Mouse (Mus musculus): Measurements from ENCODE around the gene Fkbp8. TPM values are rescaled to one million over a fixed set of nuclear protein-coding genes. Genes with fewer than 3 reads are reported as not detected.

The Fkbp8 gene
- total RNA-seq (2015) (74.6 and 90.4 TPM in 2 replicates), total RNA-seq (2017) (114 and 133 TPM in 2 replicates)

DNA sequence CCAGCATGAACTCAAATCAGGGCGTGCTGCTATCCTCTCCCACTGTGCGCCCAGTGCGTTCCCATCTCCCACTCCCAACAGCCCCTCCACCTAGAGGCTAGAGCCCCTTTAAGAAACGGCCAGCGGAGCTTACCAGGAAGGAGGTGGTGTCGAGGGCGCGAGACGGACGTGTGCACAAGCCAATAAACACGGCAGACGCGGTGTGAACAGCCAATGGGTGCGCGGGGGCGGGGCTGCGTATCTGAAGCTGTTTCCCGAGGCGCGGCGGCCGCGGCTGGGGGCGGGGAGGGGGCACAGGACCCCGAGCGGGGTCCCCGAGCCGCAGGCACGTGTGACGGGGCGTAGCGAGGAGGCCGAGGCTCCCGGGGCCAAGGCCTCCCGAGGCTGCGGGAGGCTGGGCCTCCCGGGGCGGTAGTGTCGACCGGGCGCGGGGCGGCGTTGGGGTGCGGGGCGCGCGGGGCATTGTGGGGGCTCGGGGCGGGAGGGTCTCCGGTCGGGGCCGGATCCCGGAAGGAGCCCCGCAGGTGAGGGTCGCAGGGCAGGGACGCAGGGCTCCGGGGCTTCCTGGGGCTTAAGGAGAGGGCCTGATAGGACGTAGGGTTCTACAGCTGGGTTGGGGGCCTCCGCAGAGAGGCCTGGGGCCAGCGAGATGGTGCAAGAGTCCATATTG lies at the start of gene Fkbp8, which contains the start of gene Kxd1:
TSS of gene Fkbp8 (plus strand) at position 213 of the 670 bp plus-strand sequence.
TSS of gene Kxd1 (minus strand) at position 445 of the 670 bp plus-strand sequence.
- peak; percentile 82 for ATAC-seq (replicated peaks; ENCODE audit: poor library complexity)

DNA sequence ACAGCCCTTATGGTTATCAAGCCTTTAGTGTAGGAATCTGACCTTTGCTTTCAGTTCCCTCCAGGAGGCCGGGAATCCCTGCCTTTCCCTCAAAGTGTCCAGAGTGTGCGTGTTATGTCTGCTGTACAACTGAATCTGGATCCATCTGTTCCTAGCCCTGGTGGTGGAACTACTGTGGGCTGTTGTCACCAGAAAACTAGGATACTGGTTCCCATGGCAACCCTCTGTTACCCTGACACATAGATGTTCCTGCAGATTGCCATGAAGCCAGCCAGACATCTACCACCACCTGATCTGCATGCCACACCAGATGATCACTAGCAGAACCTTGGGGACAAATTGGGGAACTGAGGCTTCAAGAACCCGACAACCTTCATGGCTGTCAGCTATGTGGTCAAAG lies 45.6 kb upstream of the Fkbp8 start:
- ATAC-seq (replicated peaks; ENCODE audit: poor library complexity): no peak

- ATAC-seq (replicated peaks; ENCODE audit: poor library complexity): no peak
Measured at GRCm38 (mm10) chr8:70482943-70483342, 44.6 kb upstream of the Fkbp8 start.

DNA sequence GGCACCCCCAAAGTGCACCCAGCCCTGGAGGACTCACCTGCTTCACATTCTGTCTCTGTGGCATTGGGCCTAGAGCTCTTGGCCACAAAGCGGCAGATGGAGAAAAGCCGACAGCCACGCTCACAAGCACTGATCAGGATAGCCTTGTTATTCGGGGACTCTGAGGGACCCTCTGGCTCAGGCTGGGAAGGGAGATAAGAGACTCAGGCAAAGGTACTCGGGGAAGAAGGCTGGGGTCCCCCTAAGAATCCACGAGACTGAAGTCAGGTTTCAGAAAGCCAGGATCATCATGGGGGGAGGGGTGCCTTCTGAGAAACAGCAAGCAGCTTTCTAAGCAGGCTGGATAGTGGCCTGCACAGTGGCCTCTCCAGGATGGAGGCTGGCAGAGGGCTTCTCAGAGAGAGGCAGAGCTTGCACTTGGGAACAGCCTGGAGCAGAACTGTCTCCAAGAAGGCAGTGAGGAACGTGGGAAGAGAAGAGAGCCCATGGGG lies 41.3 kb upstream of the Fkbp8 start:
- no peak for ATAC-seq (replicated peaks; ENCODE audit: poor library complexity)

- no peak for ATAC-seq (replicated peaks; ENCODE audit: poor library complexity)
Measured at GRCm38 (mm10) chr8:70486941-70487520, 40.5 kb upstream of the Fkbp8 start, which contains the start of gene Tmem59l. Tmem59l (minus strand) TSS chr8:70487358.

GRCm38 (mm10) chr8:70487993-70488796 lies 39.3 kb upstream of the Fkbp8 start:
- ATAC-seq (replicated peaks; ENCODE audit: poor library complexity): peak; percentile 29; the same call in 1 of the 2 replicates

DNA sequence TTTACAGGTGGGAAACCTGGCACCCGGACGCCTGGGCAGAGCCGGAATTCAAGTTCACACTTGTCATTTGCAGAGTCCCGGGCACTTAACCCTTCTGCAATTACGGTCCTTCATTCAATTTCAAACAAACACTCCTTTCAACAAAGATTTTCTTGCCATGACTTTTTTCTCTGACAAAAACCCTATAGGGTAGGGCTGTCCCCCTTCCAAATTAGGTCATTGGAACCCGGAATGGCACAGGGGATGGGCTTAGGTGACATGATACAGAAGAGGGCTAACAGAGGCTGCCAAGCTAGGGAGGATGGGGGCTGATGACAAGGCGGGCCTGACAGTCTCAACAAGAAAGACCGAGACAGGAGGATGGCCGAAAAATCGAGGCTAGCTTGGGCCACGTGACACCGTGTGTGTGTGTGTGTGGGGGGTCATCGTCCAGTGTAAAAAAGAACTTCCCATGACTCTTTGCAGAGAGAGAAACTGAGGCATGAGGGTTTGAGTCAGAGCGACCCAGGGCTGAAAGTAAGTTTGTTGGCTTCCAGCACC lies 38.5 kb upstream of the Fkbp8 start:
- no peak for ATAC-seq (replicated peaks; ENCODE audit: poor library complexity)

- ATAC-seq (replicated peaks; ENCODE audit: poor library complexity): no peak
Measured at GRCm38 (mm10) chr8:70489576-70489975, 37.9 kb upstream of the Fkbp8 start.

- ATAC-seq (replicated peaks; ENCODE audit: poor library complexity): no peak
Measured at GRCm38 (mm10) chr8:70490061-70490879, 37.3 kb upstream of the Fkbp8 start.

DNA sequence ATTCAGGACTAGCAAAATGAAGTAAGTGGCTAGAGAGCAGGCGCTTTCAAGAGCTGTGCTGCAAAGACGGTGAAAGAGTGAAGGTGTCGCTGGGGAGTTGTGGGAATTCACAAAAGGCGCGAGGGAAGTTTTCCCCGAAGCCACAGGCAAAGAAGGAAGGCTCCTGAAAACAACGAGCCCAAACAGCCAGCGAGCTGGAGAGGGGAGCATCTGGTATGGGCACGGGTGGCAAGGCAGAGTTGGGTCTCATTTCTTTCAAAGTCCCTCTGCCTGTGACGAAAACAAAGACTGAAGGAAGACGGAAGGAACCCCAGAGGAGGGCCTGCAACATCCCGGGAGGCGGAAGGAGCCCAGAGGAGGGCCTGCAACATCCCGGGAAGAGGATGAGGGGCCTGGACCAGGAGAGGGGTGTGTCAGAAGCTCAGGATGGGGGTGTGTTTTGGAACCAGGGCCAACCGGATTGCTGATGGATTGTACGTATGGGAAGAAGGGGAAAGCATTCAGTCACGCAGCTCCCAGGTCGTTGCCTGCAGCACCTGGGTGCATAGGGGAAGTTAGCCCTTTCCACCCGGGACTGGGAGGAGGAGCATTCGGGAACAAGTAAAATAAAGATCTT lies 36.5 kb upstream of the Fkbp8 start:
- no peak for ATAC-seq (replicated peaks; ENCODE audit: poor library complexity)

DNA sequence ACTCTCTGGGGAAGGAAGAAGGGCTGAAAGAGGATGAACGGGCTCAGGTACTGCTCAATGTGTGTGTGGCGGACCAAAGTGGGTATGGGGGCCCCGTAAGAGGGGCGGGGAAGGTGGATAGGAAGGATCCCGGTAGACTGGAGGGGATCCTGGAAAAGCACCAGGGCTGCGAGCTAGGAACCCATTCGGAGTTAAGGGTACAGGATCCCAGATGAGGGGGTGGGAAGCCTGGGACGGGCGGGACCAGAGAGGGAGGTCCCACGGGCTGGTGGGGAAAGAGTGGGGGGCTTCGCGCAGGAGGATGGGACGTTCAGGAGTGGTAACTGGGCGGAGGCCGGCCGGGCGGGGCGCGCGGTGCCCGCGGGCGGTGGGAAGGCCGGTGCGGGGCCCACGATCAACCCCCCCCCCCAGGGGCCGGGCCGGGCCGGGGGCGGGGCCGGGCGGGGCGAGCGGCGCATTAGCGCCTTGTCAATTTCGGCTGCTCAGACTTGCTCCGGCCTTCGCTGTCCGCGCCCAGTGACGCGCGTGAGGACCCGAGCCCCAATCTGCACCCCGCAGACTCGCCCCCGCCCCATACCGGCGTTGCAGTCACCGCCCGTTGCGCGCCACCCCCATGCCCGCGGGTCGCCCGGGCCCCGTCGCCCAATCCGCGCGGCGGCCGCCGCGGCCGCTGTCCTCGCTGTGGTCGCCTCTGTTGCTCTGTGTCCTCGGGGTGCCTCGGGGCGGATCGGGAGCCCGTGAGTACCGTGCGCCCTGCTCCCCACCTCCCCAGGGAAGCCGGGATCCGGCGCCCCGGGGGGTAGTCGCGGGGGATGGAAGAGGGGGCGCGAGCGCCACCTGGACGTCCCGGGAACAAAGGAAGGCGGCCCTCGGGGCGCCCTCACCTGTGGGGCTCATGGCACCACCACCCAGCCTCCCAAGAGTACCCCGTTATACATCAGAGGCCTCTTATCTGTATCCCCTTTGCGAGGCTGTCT lies 34.6 kb upstream of the Fkbp8 start, which contains the start of gene Crlf1:
TSS of gene Crlf1 (plus strand) at position 495 of the 977 bp plus-strand sequence.
- no peak for ATAC-seq (replicated peaks; ENCODE audit: poor library complexity)

DNA sequence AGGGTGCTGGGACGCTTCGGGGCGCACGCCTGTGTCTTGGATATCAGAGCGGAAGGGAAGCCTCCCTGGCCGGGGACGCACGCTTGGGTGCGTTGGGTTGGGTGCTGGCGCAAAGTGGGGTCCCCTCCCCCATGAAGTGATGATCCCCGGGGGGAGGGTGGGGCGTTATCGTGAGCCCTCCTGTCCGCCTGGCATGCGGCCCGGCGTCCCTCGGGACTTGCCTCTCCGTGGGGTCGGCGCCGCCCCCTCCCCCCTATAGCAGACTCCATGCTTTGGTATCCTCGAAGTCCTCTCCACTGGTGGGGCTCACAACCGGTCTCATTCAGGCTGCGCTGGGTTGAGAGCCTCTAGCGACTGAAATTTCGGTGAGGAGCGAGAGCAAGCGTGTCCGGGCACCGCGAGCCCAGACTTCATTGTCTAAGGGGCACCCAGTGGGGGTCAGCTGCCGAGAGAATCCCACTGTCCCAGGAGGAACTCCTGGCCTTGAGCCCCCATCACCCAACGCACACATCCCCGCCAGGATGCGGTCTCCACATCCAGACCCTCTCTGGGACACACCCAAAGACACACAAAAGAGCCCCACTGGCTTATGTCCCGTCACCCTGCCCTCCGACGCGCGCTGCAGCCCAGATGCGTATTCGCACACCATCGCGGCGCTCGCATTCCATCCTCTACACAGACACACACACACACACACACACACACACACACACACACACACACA lies 33.7 kb upstream of the Fkbp8 start:
- ATAC-seq (replicated peaks; ENCODE audit: poor library complexity): no peak

DNA sequence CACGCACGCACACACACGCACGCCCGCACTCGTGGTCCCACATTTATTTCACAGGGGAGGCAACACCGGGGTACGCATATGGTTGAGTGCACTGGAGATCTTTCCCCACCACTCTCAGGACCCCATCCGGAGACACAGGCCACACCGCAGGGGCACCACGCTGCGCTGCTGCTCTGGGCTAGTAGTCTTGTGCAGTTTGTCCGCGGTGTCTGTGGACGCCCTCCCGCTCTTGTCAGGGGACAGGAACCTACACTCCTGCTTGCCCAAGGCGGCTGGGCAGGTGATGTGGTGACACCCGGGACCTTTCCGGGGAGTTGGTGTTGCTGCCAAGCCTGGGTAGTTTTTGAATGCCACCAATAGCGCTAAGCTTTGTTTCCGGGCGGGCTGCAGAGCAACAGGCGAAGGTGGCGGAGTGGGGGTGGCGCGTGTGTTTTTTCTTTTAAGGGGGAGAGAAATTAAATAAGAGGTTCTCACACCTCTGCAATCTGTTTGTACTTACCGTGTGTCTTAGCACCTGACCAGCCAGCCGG lies 33.0 kb upstream of the Fkbp8 start:
- no peak for ATAC-seq (replicated peaks; ENCODE audit: poor library complexity)

GRCm38 (mm10) chr8:70495001-70495770 lies 32.3 kb upstream of the Fkbp8 start:
- no peak for ATAC-seq (replicated peaks; ENCODE audit: poor library complexity)

DNA sequence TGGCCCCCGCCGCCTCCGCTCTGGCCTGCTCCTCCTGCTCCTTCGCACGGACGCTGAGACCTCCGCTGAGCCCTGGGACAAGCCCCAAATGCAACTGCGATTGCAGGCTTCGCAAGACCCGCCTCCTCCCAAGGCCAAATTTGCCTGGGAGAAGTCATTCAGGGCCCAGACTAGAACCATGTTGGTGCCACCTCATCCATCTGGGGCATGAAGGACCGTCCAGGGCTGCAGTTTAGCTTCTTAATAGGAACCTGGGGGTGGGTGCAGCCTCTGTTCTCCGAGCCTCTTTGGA lies 31.8 kb upstream of the Fkbp8 start:
- ATAC-seq (replicated peaks; ENCODE audit: poor library complexity): no peak

DNA sequence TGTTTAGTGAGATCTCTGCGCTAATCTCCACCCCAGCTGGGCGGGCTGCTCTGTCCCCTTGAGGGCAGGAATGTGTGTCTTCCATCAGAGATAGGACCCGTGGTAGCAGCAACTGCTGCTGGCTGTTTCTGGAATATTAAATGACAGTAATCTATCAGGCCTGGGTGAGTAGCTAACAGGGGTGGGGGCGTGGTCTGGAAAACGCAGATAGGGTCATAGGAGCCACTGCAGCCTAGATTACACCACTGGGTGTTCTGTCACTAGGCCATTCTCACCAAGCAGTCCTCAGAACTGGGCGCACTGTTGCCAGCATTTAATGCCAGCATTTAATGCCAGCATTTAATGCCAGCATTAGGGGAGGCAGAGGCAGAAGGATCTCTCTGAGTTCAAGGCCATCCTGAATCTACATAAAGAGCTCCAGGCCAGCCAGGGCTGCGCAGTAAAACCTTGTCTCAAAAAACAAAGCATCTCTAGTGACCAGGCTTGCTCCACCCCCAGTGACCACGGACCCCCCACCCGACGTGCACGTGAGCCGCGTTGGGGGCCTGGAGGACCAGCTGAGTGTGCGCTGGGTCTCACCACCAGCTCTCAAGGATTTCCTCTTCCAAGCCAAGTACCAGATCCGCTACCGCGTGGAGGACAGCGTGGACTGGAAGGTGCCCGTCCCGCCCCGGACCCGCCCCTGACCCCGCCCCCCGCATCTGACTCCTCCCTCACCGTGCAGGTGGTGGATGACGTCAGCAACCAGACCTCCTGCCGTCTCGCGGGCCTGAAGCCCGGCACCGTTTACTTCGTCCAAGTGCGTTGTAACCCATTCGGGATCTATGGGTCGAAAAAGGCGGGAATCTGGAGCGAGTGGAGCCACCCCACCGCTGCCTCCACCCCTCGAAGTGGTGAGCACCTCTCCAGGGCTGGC lies 26.9 kb upstream of the Fkbp8 start:
- ATAC-seq (replicated peaks; ENCODE audit: poor library complexity): peak; percentile 69
